35 mouse cellular contexts compared by ENCODE assay signal in genomic region chr10:21167165-21167564, GRCm38 (mm10).
"Had no signal": no experiment of that assay in that cellular context is flagged by ENCODE, and none has a peak within 500 bp of the region (broad histone marks: within the 10 kb centered on the region; RNA-seq: fewer than 3 reads in every experiment).

No protein-coding gene starts in this region.

- H3K4me2 ChIP-seq: heart, embryonic 11.5 days; heart, embryonic 12.5 days; heart, embryonic 13.5 days; heart, embryonic 15.5 days; hindbrain, embryonic 12.5 days; hindbrain, embryonic 13.5 days; hindbrain, embryonic 14.5 days; hindbrain, embryonic 15.5 days; intestine, embryonic 15.5 days; kidney, embryonic 15.5 days had no signal

- H3K9ac ChIP-seq: heart, embryonic 12.5 days; heart, embryonic 13.5 days; heart, embryonic 15.5 days; hindbrain, embryonic 12.5 days; hindbrain, embryonic 13.5 days; hindbrain, embryonic 14.5 days; hindbrain, embryonic 15.5 days; intestine, embryonic 15.5 days; kidney, embryonic 15.5 days had no signal

- H3K27ac ChIP-seq: heart, embryonic 10.5 days; heart, embryonic 13.5 days; heart, embryonic 15.5 days; hindbrain, embryonic 10.5 days; hindbrain, embryonic 12.5 days; hindbrain, embryonic 13.5 days; hindbrain, embryonic 14.5 days; hindbrain, embryonic 15.5 days; hindbrain, postnatal 0 days; intestine, embryonic 15.5 days; kidney, embryonic 15.5 days; kidney, postnatal 0 days; layer of hippocampus, adult 2 months had no signal

- H3K4me1 ChIP-seq: heart, embryonic 10.5 days; heart, embryonic 12.5 days; heart, embryonic 13.5 days; hindbrain, embryonic 10.5 days; hindbrain, embryonic 12.5 days; hindbrain, embryonic 13.5 days; hindbrain, embryonic 15.5 days; intestine, embryonic 15.5 days; kidney, embryonic 15.5 days had no signal

- ATAC-seq: hindbrain, embryonic 16.5 days; hindbrain, postnatal 0 days; inflammation-experienced regulatory T-cells, adult 6 months; intestine, embryonic 15.5 days; intestine, embryonic 16.5 days; intestine, postnatal 0 days had no signal

- H3K36me3 ChIP-seq: heart, embryonic 10.5 days; heart, embryonic 12.5 days; heart, embryonic 13.5 days; heart, embryonic 15.5 days; hindbrain, embryonic 10.5 days; hindbrain, embryonic 12.5 days; hindbrain, embryonic 13.5 days; hindbrain, embryonic 15.5 days; intestine, embryonic 15.5 days; kidney, embryonic 15.5 days had no signal

- H3K9me3 ChIP-seq: heart, embryonic 10.5 days; heart, embryonic 12.5 days; heart, embryonic 13.5 days; heart, embryonic 15.5 days; hindbrain, embryonic 10.5 days; hindbrain, embryonic 12.5 days; hindbrain, embryonic 13.5 days; hindbrain, embryonic 15.5 days; intestine, embryonic 15.5 days; kidney, embryonic 15.5 days had no signal

- H3K27me3 ChIP-seq: intestine, embryonic 15.5 days had no signal

- H3K4me3 ChIP-seq: heart, embryonic 10.5 days; heart, embryonic 12.5 days; heart, embryonic 13.5 days; heart, embryonic 15.5 days; hindbrain, embryonic 10.5 days; hindbrain, embryonic 12.5 days; hindbrain, embryonic 13.5 days; hindbrain, embryonic 15.5 days; intestine, embryonic 15.5 days; kidney, embryonic 15.5 days; layer of hippocampus, adult 2 months had no signal

- DNase-seq: heart, postnatal 10 days; heart, postnatal 14 days; heart, postnatal 36 days; heart, postnatal 4 days; kidney, adult 11 months; kidney, adult 18-20 months; kidney, adult 2 months; kidney, adult 8-10 months; kidney, adult 9 months; kidney, postnatal 10 days; kidney, postnatal 14 days; kidney, postnatal 25 days; kidney, postnatal 36 days; kidney, postnatal 4 days; layer of hippocampus, adult 9-11 months; layer of hippocampus, postnatal 36 days had no signal
